In genomic region chr13:90039613-90040012, GRCm38 (mm10) we compare ENCODE assay signal across 20 mouse cellular contexts. TPM values are rescaled to one million over a fixed set of nuclear protein-coding genes. Genes with fewer than 3 reads are reported as not detected.
DNase-seq lines count a peak whose midpoint lies in the region; ATAC-seq and TF ChIP-seq lines count a peak whose summit lies in the region.
"Had no signal": no experiment of that assay in that cellular context is flagged by ENCODE, and none has a peak within 500 bp of the region (broad histone marks: within the 10 kb centered on the region; RNA-seq: fewer than 3 reads in every experiment).

No protein-coding gene starts in this region.

- H3K27me3 ChIP-seq in hindbrain, embryonic 10.5 days (ENCODE audit: insufficient read depth, poor library complexity, severe bottlenecking) = no peaks in the 10 kb centered on the region
- no peaks in the 10 kb centered on the region for H3K27me3 ChIP-seq in hindbrain, postnatal 0 days (ENCODE audit: insufficient read depth, low read length)
- no peaks in the 10 kb centered on the region for H3K27me3 ChIP-seq in midbrain, embryonic 14.5 days (ENCODE audit: control insufficient read depth, insufficient read depth, low read length)
- no peaks in the 10 kb centered on the region for H3K27me3 ChIP-seq in midbrain, embryonic 13.5 days
- no peaks in the 10 kb centered on the region for H3K27me3 ChIP-seq in embryonic facial prominence, embryonic 14.5 days (replicated peaks; ENCODE audit: control insufficient read depth, insufficient read depth, low read length)
- H3K27me3 ChIP-seq: embryonic facial prominence, embryonic 15.5 days; forebrain, embryonic 15.5 days; limb, embryonic 15.5 days had no signal

- no peaks in the 10 kb centered on the region for H3K4me1 ChIP-seq in hindbrain, embryonic 10.5 days (replicated peaks)
- no peaks in the 10 kb centered on the region for H3K4me1 ChIP-seq in hindbrain, postnatal 0 days (ENCODE audit: insufficient read depth, low read length)
- H3K4me1 ChIP-seq in midbrain, embryonic 14.5 days (ENCODE audit: control insufficient read depth, insufficient read depth, low read length) = no peaks in the 10 kb centered on the region
- H3K4me1 ChIP-seq in midbrain, embryonic 13.5 days (replicated peaks) = no peaks in the 10 kb centered on the region
- no peaks in the 10 kb centered on the region for H3K4me1 ChIP-seq in embryonic facial prominence, embryonic 14.5 days (ENCODE audit: control insufficient read depth, insufficient read depth, low read length)
- H3K4me1 ChIP-seq: embryonic facial prominence, embryonic 15.5 days; forebrain, embryonic 15.5 days; limb, embryonic 15.5 days had no signal

- no peak overlapping the region for H3K4me3 ChIP-seq in hindbrain, embryonic 10.5 days
- no peak overlapping the region for H3K4me3 ChIP-seq in hindbrain, postnatal 0 days (ENCODE audit: low read length)
- no peak overlapping the region for H3K4me3 ChIP-seq in midbrain, embryonic 14.5 days (replicated peaks; ENCODE audit: low read depth, low read length)
- no peak overlapping the region for H3K4me3 ChIP-seq in midbrain, embryonic 13.5 days (replicated peaks)
- H3K4me3 ChIP-seq in embryonic facial prominence, embryonic 14.5 days (ENCODE audit: low read depth, low read length) = no peak overlapping the region
- H3K4me3 ChIP-seq: embryonic facial prominence, embryonic 15.5 days; forebrain, embryonic 15.5 days; heart, embryonic 10.5 days; limb, embryonic 15.5 days had no signal

- peak; percentile 43 for DNase-seq in hindbrain, embryonic 10.5 days (ENCODE audit: low spot score)
- no peak for DNase-seq in hindbrain, postnatal 0 days (ENCODE audit: low spot score)
- peak; percentile 33 for DNase-seq in midbrain, embryonic 14.5 days
- DNase-seq in embryonic facial prominence, embryonic 14.5 days (ENCODE audit: low spot score) = peak; percentile 11
- DNase-seq in yolk sac, embryonic 10.5 days (ENCODE audit: low spot score) = peak; percentile 36
- DNase-seq in thymus, postnatal 14 days = no peak
- no peak for DNase-seq in right cerebral cortex, postnatal 36 days (ENCODE audit: low spot score in 2 of 2)
- DNase-seq: adrenal gland, postnatal 10 days; B cell, adult 2 months; cerebellum, adult 9-10 months; gastrocnemius, postnatal 10 days; kidney, postnatal 10 days; liver, postnatal 0 days; lung, postnatal 4 days had no signal

- ATAC-seq in hindbrain, postnatal 0 days = no peak
- no peak for ATAC-seq in midbrain, embryonic 14.5 days (ENCODE audit: low FRiP score, low TSS enrichment)
- ATAC-seq in midbrain, embryonic 13.5 days = no peak
- no peak for ATAC-seq in embryonic facial prominence, embryonic 14.5 days (ENCODE audit: low read depth)
- ATAC-seq: forebrain, embryonic 15.5 days; inflammation-experienced regulatory T-cells, adult 6 months; liver, postnatal 0 days had no signal

- H3K27ac ChIP-seq in hindbrain, embryonic 10.5 days = no peak overlapping the region
- no peak overlapping the region for H3K27ac ChIP-seq in hindbrain, postnatal 0 days
- no peak overlapping the region for H3K27ac ChIP-seq in midbrain, embryonic 14.5 days (replicated peaks; ENCODE audit: low read depth, low read length)
- no peak overlapping the region for H3K27ac ChIP-seq in midbrain, embryonic 13.5 days
- H3K27ac ChIP-seq in embryonic facial prominence, embryonic 14.5 days (replicated peaks; ENCODE audit: low read depth, low read length) = no peak overlapping the region
- H3K27ac ChIP-seq: embryonic facial prominence, embryonic 15.5 days; forebrain, embryonic 15.5 days; heart, embryonic 10.5 days; limb, embryonic 15.5 days had no signal

- H3K4me2 ChIP-seq in hindbrain, postnatal 0 days (ENCODE audit: low read depth, low read length) = no peak overlapping the region
- no peak overlapping the region for H3K4me2 ChIP-seq in midbrain, embryonic 14.5 days (ENCODE audit: low read length)
- H3K4me2 ChIP-seq in midbrain, embryonic 13.5 days (replicated peaks) = no peak overlapping the region
- no peak overlapping the region for H3K4me2 ChIP-seq in embryonic facial prominence, embryonic 14.5 days (ENCODE audit: low read depth, low read length)
- H3K4me2 ChIP-seq: embryonic facial prominence, embryonic 15.5 days; forebrain, embryonic 15.5 days; limb, embryonic 15.5 days had no signal

- H3K36me3 ChIP-seq in hindbrain, embryonic 10.5 days = no peaks in the 10 kb centered on the region
- no peaks in the 10 kb centered on the region for H3K36me3 ChIP-seq in hindbrain, postnatal 0 days (ENCODE audit: insufficient read depth, low read length)
- no peaks in the 10 kb centered on the region for H3K36me3 ChIP-seq in midbrain, embryonic 14.5 days (ENCODE audit: control insufficient read depth, insufficient read depth, low read length)
- no peaks in the 10 kb centered on the region for H3K36me3 ChIP-seq in midbrain, embryonic 13.5 days
- no peaks in the 10 kb centered on the region for H3K36me3 ChIP-seq in embryonic facial prominence, embryonic 14.5 days (ENCODE audit: control insufficient read depth, insufficient read depth, low read length)
- H3K36me3 ChIP-seq: embryonic facial prominence, embryonic 15.5 days; forebrain, embryonic 15.5 days; heart, embryonic 10.5 days; limb, embryonic 15.5 days had no signal

- TF ChIP-seq CTCF in hindbrain, postnatal 0 days (IDR thresholded peaks at IDR 0.05; ENCODE audit: low read depth) = no peak

- WGBS in hindbrain, embryonic 10.5 days = 30% methylated on average over 2 of the region's 2 CpGs
- 42% methylated on average over 2 of the region's 2 CpGs for WGBS in hindbrain, postnatal 0 days
- WGBS in midbrain, embryonic 14.5 days = 6% methylated on average over 2 of the region's 2 CpGs
- 6% methylated on average over 2 of the region's 2 CpGs for WGBS in midbrain, embryonic 13.5 days
- WGBS in embryonic facial prominence, embryonic 14.5 days = 22% methylated on average over 2 of the region's 2 CpGs

- no peak overlapping the region for H3K9ac ChIP-seq in hindbrain, postnatal 0 days (replicated peaks; ENCODE audit: low read length)
- no peak overlapping the region for H3K9ac ChIP-seq in midbrain, embryonic 14.5 days (replicated peaks; ENCODE audit: low read length)
- no peak overlapping the region for H3K9ac ChIP-seq in midbrain, embryonic 13.5 days (replicated peaks)
- H3K9ac ChIP-seq in embryonic facial prominence, embryonic 14.5 days (ENCODE audit: low read depth, low read length) = no peak overlapping the region
- H3K9ac ChIP-seq: embryonic facial prominence, embryonic 15.5 days; forebrain, embryonic 15.5 days; limb, embryonic 15.5 days; liver, postnatal 0 days had no signal

- no peaks in the 10 kb centered on the region for H3K9me3 ChIP-seq in hindbrain, embryonic 10.5 days
- H3K9me3 ChIP-seq in hindbrain, postnatal 0 days (ENCODE audit: low read length) = no peaks in the 10 kb centered on the region
- H3K9me3 ChIP-seq in midbrain, embryonic 14.5 days (ENCODE audit: control insufficient read depth, low read length) = no peaks in the 10 kb centered on the region
- no peaks in the 10 kb centered on the region for H3K9me3 ChIP-seq in midbrain, embryonic 13.5 days
- no peaks in the 10 kb centered on the region for H3K9me3 ChIP-seq in embryonic facial prominence, embryonic 14.5 days (ENCODE audit: control insufficient read depth, low read length)
- H3K9me3 ChIP-seq: embryonic facial prominence, embryonic 15.5 days; forebrain, embryonic 15.5 days; heart, embryonic 10.5 days; limb, embryonic 15.5 days had no signal

RNA-seq across cellular contexts. Expression of gene Tmem167, which starts 49.3 kb away (rescaled TPM):
- 58.2 and 63.6 TPM in 2 replicates for polyA plus RNA-seq in hindbrain, embryonic 10.5 days (2016; fragmentation: Nextera tagmentation; extraction: Ambion mirVana)
- 24.7 and 27.3 TPM in 2 replicates for total RNA-seq in hindbrain, postnatal 0 days (2014; rRNA removed)
- 35.3 and 35.9 TPM in 2 replicates for polyA plus RNA-seq in hindbrain, postnatal 0 days (2015; fragmentation: Nextera tagmentation; extraction: Ambion mirVana)
- 49.4 and 57.2 TPM in 2 replicates for polyA plus RNA-seq in midbrain, embryonic 14.5 days (2014; fragmentation: Nextera tagmentation; extraction: Ambion mirVana)
- polyA plus RNA-seq in midbrain, embryonic 13.5 days (2015; fragmentation: Nextera tagmentation; extraction: Ambion mirVana) = 50.6 and 52.5 TPM in 2 replicates
- 88.8 and 90.8 TPM in 2 replicates for polyA plus RNA-seq in embryonic facial prominence, embryonic 14.5 days (2014; fragmentation: Nextera tagmentation; extraction: Ambion mirVana)

RNA-seq across cellular contexts. Expression of gene Xrcc4, which starts 49.8 kb away (rescaled TPM):
- polyA plus RNA-seq in hindbrain, embryonic 10.5 days (2016; fragmentation: Nextera tagmentation; extraction: Ambion mirVana) = 8.9 and 9.4 TPM in 2 replicates
- 6.4 and 8.1 TPM in 2 replicates for total RNA-seq in hindbrain, postnatal 0 days (2014; rRNA removed)
- 17.4 and 20.2 TPM in 2 replicates for polyA plus RNA-seq in hindbrain, postnatal 0 days (2015; fragmentation: Nextera tagmentation; extraction: Ambion mirVana)
- 15.0 and 15.6 TPM in 2 replicates for polyA plus RNA-seq in midbrain, embryonic 14.5 days (2014; fragmentation: Nextera tagmentation; extraction: Ambion mirVana)
- polyA plus RNA-seq in midbrain, embryonic 13.5 days (2015; fragmentation: Nextera tagmentation; extraction: Ambion mirVana) = 12.9 and 14.2 TPM in 2 replicates
- polyA plus RNA-seq in embryonic facial prominence, embryonic 14.5 days (2014; fragmentation: Nextera tagmentation; extraction: Ambion mirVana) = 10.6 and 11.8 TPM in 2 replicates

Comparison
In these comparisons a context has a peak if more than half of its experiments do, and no peak if none do; other contexts are left out.
1. DNase-seq: peak in hindbrain, embryonic 10.5 days (single experiment), midbrain, embryonic 14.5 days (single experiment), embryonic facial prominence, embryonic 14.5 days (single experiment) and yolk sac, embryonic 10.5 days (single experiment); none in hindbrain, postnatal 0 days (single experiment), thymus, postnatal 14 days (single experiment) and right cerebral cortex, postnatal 36 days (0 of 2).